Comparison of ENCODE assay signal across 24 mouse cellular contexts in genomic region chr11:7282981-7283380, GRCm38 (mm10).
DNase-seq lines count a peak whose midpoint lies in the region; ATAC-seq and TF ChIP-seq lines count a peak whose summit lies in the region.
"Had no signal": no experiment of that assay in that cellular context is flagged by ENCODE, and none has a peak within 500 bp of the region (broad histone marks: within the 10 kb centered on the region; RNA-seq: fewer than 3 reads in every experiment).

No protein-coding gene starts in this region.

- TF ChIP-seq POLR2A in embryonic fibroblast, embryonic 13.5 days (IDR thresholded peaks at IDR 0.05; ENCODE audit: low read depth, low read length), result no peak

- no peak for ATAC-seq in limb, embryonic 12.5 days (ENCODE audit: insufficient number of reproducible peaks, insufficient read depth, low FRiP score, low TSS enrichment, low read depth)
- no peak for ATAC-seq in Patski
- no peak for ATAC-seq in embryonic facial prominence, embryonic 13.5 days (ENCODE audit: insufficient number of reproducible peaks, insufficient read depth, low FRiP score, low TSS enrichment, low read depth)
- no peak for ATAC-seq in forebrain, embryonic 14.5 days
- ATAC-seq: activated CD4-positive, CD25-positive, alpha-beta regulatory T cell, adult 4 months; forebrain, embryonic 16.5 days; intestine, embryonic 15.5 days had no signal

- DNase-seq in limb, embryonic 10.5 days (ENCODE audit: low spot score), result no peak
- peak; percentile 24 for DNase-seq in Patski (ENCODE audit: low read depth, low spot score)
- no peak for DNase-seq in forebrain, embryonic 14.5 days (ENCODE audit: low spot score)
- no peak for DNase-seq in gastrocnemius, postnatal 10 days
- no peak for DNase-seq in layer of hippocampus, postnatal 36 days
- DNase-seq: adrenal gland, adult 8-10 months; adrenal gland, postnatal 25 days; B cell, adult 2 months; cerebellum, adult 18-20 months; cerebellum, adult 9-10 months; cerebellum, postnatal 14 days; gastrocnemius, postnatal 14 days; heart, adult 11 months; kidney, adult 11 months had no signal

- H3K4me2 ChIP-seq in limb, embryonic 12.5 days, result no peak overlapping the region
- no peak overlapping the region for H3K4me2 ChIP-seq in embryonic facial prominence, embryonic 13.5 days
- no peak overlapping the region for H3K4me2 ChIP-seq in forebrain, embryonic 14.5 days (ENCODE audit: low read length)
- H3K4me2 ChIP-seq: heart, embryonic 11.5 days; hindbrain, embryonic 12.5 days; hindbrain, embryonic 15.5 days; intestine, embryonic 15.5 days had no signal

- H3K4me1 ChIP-seq in limb, embryonic 12.5 days (replicated peaks), result peaks cover 25% of the 10 kb centered on the region
- peaks cover 37% of the 10 kb centered on the region for H3K4me1 ChIP-seq in limb, embryonic 10.5 days
- H3K4me1 ChIP-seq in embryonic facial prominence, embryonic 13.5 days, result peaks cover 48% of the 10 kb centered on the region
- H3K4me1 ChIP-seq in embryonic fibroblast, embryonic 13.5 days (ENCODE audit: control insufficient read depth, insufficient read depth, low read length), result peaks cover 4% of the 10 kb centered on the region
- H3K4me1 ChIP-seq in forebrain, embryonic 14.5 days (ENCODE audit: control insufficient read depth, insufficient read depth, low read length), result no peaks in the 10 kb centered on the region
- H3K4me1 ChIP-seq: hindbrain, embryonic 12.5 days; hindbrain, embryonic 15.5 days; intestine, embryonic 15.5 days had no signal

- peak overlapping the region; percentile 24; the same call in 1 of the 2 replicates for H3K27ac ChIP-seq in limb, embryonic 12.5 days
- no peak overlapping the region for H3K27ac ChIP-seq in limb, embryonic 10.5 days
- peak overlapping the region; percentile 72; the same call in 1 of the 2 replicates for H3K27ac ChIP-seq in embryonic facial prominence, embryonic 13.5 days
- H3K27ac ChIP-seq in embryonic fibroblast, embryonic 13.5 days (ENCODE audit: insufficient read depth, low read length), result 0 out of 2 replicates have a peak overlapping the region, but pooled peaks have one; percentile 91
- no peak overlapping the region for H3K27ac ChIP-seq in forebrain, embryonic 14.5 days (ENCODE audit: low read depth, low read length)
- H3K27ac ChIP-seq: hindbrain, embryonic 12.5 days; hindbrain, embryonic 15.5 days; intestine, embryonic 15.5 days had no signal

- no peaks in the 10 kb centered on the region for H3K36me3 ChIP-seq in limb, embryonic 12.5 days
- H3K36me3 ChIP-seq in limb, embryonic 10.5 days, result no peaks in the 10 kb centered on the region
- no peaks in the 10 kb centered on the region for H3K36me3 ChIP-seq in embryonic facial prominence, embryonic 13.5 days
- H3K36me3 ChIP-seq in forebrain, embryonic 14.5 days (ENCODE audit: control insufficient read depth, insufficient read depth, low read length), result no peaks in the 10 kb centered on the region
- H3K36me3 ChIP-seq: G1E; hindbrain, embryonic 12.5 days; hindbrain, embryonic 15.5 days; intestine, embryonic 15.5 days had no signal

- no peaks in the 10 kb centered on the region for H3K27me3 ChIP-seq in limb, embryonic 12.5 days
- no peaks in the 10 kb centered on the region for H3K27me3 ChIP-seq in limb, embryonic 10.5 days (ENCODE audit: low read depth, poor library complexity, severe bottlenecking)
- H3K27me3 ChIP-seq in Patski, result no peaks in the 10 kb centered on the region
- no peaks in the 10 kb centered on the region for H3K27me3 ChIP-seq in embryonic facial prominence, embryonic 13.5 days
- no peaks in the 10 kb centered on the region for H3K27me3 ChIP-seq in forebrain, embryonic 14.5 days (replicated peaks; ENCODE audit: control insufficient read depth, insufficient read depth, low read length)
- H3K27me3 ChIP-seq: hindbrain, embryonic 12.5 days; hindbrain, embryonic 15.5 days; intestine, embryonic 15.5 days had no signal

- WGBS in limb, embryonic 12.5 days, result 88% methylated on average over 3 of the region's 3 CpGs
- 87% methylated on average over 3 of the region's 3 CpGs for WGBS in limb, embryonic 10.5 days
- WGBS in embryonic facial prominence, embryonic 13.5 days, result 54% methylated on average over 3 of the region's 3 CpGs
- WGBS in forebrain, embryonic 14.5 days, result 95% methylated on average over 3 of the region's 3 CpGs

- no peaks in the 10 kb centered on the region for H3K9me3 ChIP-seq in limb, embryonic 12.5 days
- H3K9me3 ChIP-seq in limb, embryonic 10.5 days (replicated peaks), result no peaks in the 10 kb centered on the region
- no peaks in the 10 kb centered on the region for H3K9me3 ChIP-seq in embryonic facial prominence, embryonic 13.5 days
- H3K9me3 ChIP-seq in forebrain, embryonic 14.5 days (replicated peaks; ENCODE audit: control insufficient read depth, low read length), result no peaks in the 10 kb centered on the region
- H3K9me3 ChIP-seq: G1E; hindbrain, embryonic 12.5 days; intestine, embryonic 15.5 days had no signal

- POLR2A ChIA-PET in Patski (lab: Charles Lee), result no interaction called here

- in situ Hi-C loops in Patski (cut with MboI; ENCODE audit: low pct_unique_long_range_greater_than_20kb), result no loop called here

- H3K9ac ChIP-seq in limb, embryonic 12.5 days (replicated peaks), result no peak overlapping the region
- no peak overlapping the region for H3K9ac ChIP-seq in embryonic facial prominence, embryonic 13.5 days
- no peak overlapping the region for H3K9ac ChIP-seq in forebrain, embryonic 14.5 days (ENCODE audit: low read length)
- H3K9ac ChIP-seq: hindbrain, embryonic 12.5 days; hindbrain, embryonic 15.5 days; intestine, embryonic 15.5 days had no signal

- CTCF ChIA-PET in Patski (lab: Charles Lee), result interaction anchor here (0.6 kb wide), 1 partner anchor 27 kb away, joined by 3 read pairs; no protein-coding TSS in a partner anchor

- TF ChIP-seq CTCF in Patski (IDR thresholded peaks at IDR 0.05), result no peak
- TF ChIP-seq CTCF in embryonic fibroblast, embryonic 13.5 days (IDR thresholded peaks at IDR 0.05; ENCODE audit: borderline replicate concordance, insufficient read depth, low read length), result no peak

- H3K4me3 ChIP-seq in limb, embryonic 12.5 days (replicated peaks), result no peak overlapping the region
- no peak overlapping the region for H3K4me3 ChIP-seq in limb, embryonic 10.5 days
- H3K4me3 ChIP-seq in embryonic facial prominence, embryonic 13.5 days, result no peak overlapping the region
- H3K4me3 ChIP-seq in embryonic fibroblast, embryonic 13.5 days (ENCODE audit: insufficient read depth, low read length), result no peak overlapping the region
- H3K4me3 ChIP-seq in forebrain, embryonic 14.5 days (ENCODE audit: low read depth, low read length), result no peak overlapping the region
- H3K4me3 ChIP-seq: hindbrain, embryonic 12.5 days; hindbrain, embryonic 15.5 days; intestine, embryonic 15.5 days had no signal

Comparison
In these comparisons a context has a peak if more than half of its experiments do, and no peak if none do; other contexts are left out.
1. H3K27ac ChIP-seq: peak in limb, embryonic 12.5 days (single experiment), embryonic facial prominence, embryonic 13.5 days (single experiment) and embryonic fibroblast, embryonic 13.5 days (single experiment); none in limb, embryonic 10.5 days (single experiment) and forebrain, embryonic 14.5 days (single experiment).